Mouse (Mus musculus) T-helper 2 cell (primary cell): Measurements from ENCODE around the gene Per3.

ENCODE experiments used
- in situ Hi-C: fragments of 300-600 bp; cut with MboI, MseI; formaldehyde crosslinking; loops from one replicate; pipeline ENCODE4 v1.15.1; 2025; ENCODE audit warnings: high pct_unique_total_duplicates

Gene Per3

GRCm38 (mm10) chr4:150958536-150958935 lies 85.9 kb downstream of the Per3 start:
- in situ Hi-C loops: no loop called here

GRCm38 (mm10) chr4:150957106-150957458 lies 87.4 kb downstream of the Per3 start:
- in situ Hi-C loops: no loop called here

- in situ Hi-C loops: no loop called here
Measured at GRCm38 (mm10) chr4:150956369-150957105, 87.9 kb downstream of the Per3 start.
